Mouse (Mus musculus) testis, adult 2 months (tissue): Measurements from ENCODE around the gene Fam129a.

ENCODE experiments used
- CTCF ChIP-seq: fragments of 200-500 bp; IDR thresholded peaks from 2 replicates; pipeline ENCODE4 v1.5.1; 2012; ENCODE audit warnings: low read depth, mild to moderate bottlenecking, inconsistent platforms, low read length, moderate library complexity; ENCODE audit not compliant: control insufficient read depth, insufficient read depth, insufficient replicate concordance
- POLR2A ChIP-seq: fragments of 200-500 bp; IDR thresholded peaks from 2 replicates; pipeline ENCODE4 v1.6.1; 2012; ENCODE audit warnings: low read depth, mild to moderate bottlenecking, inconsistent platforms, low read length, moderate library complexity; ENCODE audit not compliant: control insufficient read depth

DNA sequence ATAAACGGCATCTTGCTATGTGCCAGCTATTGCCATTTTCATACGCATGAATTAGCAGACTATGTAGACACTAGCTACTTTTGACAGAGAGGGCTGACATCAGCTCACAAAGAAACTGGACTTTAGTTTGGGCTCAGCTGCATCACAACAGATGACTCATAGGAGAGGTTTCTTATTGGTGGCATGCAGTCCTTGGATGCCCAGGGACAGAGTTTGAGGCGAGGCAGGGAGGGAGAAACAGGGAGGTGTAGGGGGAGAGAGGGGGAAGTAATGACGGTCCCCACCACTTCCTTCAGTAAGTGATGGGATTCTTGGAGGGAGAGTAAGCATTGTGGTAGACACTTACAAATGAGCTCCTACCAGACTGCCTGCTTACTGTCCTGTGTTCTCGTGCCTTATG is 118.0 kb downstream of the Fam129a start:
- TF ChIP-seq POLR2A (no peak), CTCF (no peak)
